Mouse (Mus musculus) neural tube, embryonic 14.5 days (tissue): Measurements from ENCODE around the gene R3hdm1. TPM values are rescaled to one million over a fixed set of nuclear protein-coding genes. Genes with fewer than 3 reads are reported as not detected.

ENCODE experiments used
- ATAC-seq: fragments of 200-750 bp; cut with Nextera tagmentation; 2 replicates; pipeline ENCODE4 v1.8.0; 2017; ENCODE audit warnings: low read depth, mild to moderate bottlenecking, moderate TSS enrichment, moderate library complexity
- H3K27ac ChIP-seq: fragments of 300-500 bp; sonication (generic); 2 replicates; pipeline ENCODE4 v1.5.1; 2014; ENCODE audit warnings: low read depth, mild to moderate bottlenecking, control low read depth, low read length, moderate library complexity, mixed read lengths
- H3K27me3 ChIP-seq: fragments of 300-500 bp; sonication (generic); 2 replicates; pipeline ENCODE4 v1.6.1; 2014; ENCODE audit warnings: low read length; ENCODE audit not compliant: control insufficient read depth, insufficient read depth
- H3K36me3 ChIP-seq: fragments of 300-500 bp; sonication (generic); 2 replicates; pipeline ENCODE4 v1.6.1; 2014; ENCODE audit warnings: low read length, mixed read lengths; ENCODE audit not compliant: control insufficient read depth, insufficient read depth
- H3K4me1 ChIP-seq: fragments of 300-500 bp; sonication (generic); 2 replicates; pipeline ENCODE4 v1.6.1; 2014; ENCODE audit warnings: low read length; ENCODE audit not compliant: control insufficient read depth, insufficient read depth
- H3K4me2 ChIP-seq: fragments of 300-500 bp; sonication (generic); 2 replicates; pipeline ENCODE4 v1.6.1; 2014; ENCODE audit warnings: mild to moderate bottlenecking, low read depth, low read length, control low read depth
- H3K4me3 ChIP-seq: fragments of 300-500 bp; sonication (generic); 2 replicates; pipeline ENCODE4 v1.5.1; 2014; ENCODE audit warnings: low read depth, low read length, control low read depth, mixed read lengths
- H3K9ac ChIP-seq: fragments of 300-500 bp; sonication (generic); replicated peaks from 2 replicates; pipeline ENCODE4 v1.6.1; 2014; ENCODE audit warnings: low read depth, mild to moderate bottlenecking, control low read depth, low read length, mixed read lengths
- H3K9me3 ChIP-seq: fragments of 300-500 bp; sonication (generic); 2 replicates; pipeline ENCODE4 v1.6.1; 2016; ENCODE audit warnings: low read length; ENCODE audit not compliant: control insufficient read depth
- WGBS: fragments of 180-500 bp; shearing (Covaris S2); extraction: QIAGEN DNeasy Blood & Tissue Kit; methylation state at CpG from one replicate; pipeline ENCODE4 v1.1.7; 2014; 5-methylcytosine and 5-hydroxymethylcytosine counted together
- polyA plus RNA-seq: library from polyadenylated mRNA; unstranded; fragments of >200 nt; fragmentation: Nextera tagmentation; extraction: Ambion mirVana; gene quantifications from 2 replicates; pipeline ENCODE4 v1.2.1, GENCODE M21; 2014

The R3hdm1 gene
- polyA plus RNA-seq, 1 experiment from 2014 or later: 111 TPM

- no peak for ATAC-seq
- Histone ChIP-seq H3K4me3 (no peak overlapping the region), H3K36me3 (peaks cover 24% of the 10 kb centered on the region), H3K4me2 (no peak overlapping the region), H3K27ac (no peak overlapping the region), H3K27me3 (no peaks in the 10 kb centered on the region), H3K9ac (no peak overlapping the region), H3K9me3 (no peaks in the 10 kb centered on the region), H3K4me1 (no peaks in the 10 kb centered on the region)
- 80% methylated on average over 7 of the region's 7 CpGs for WGBS
Measured at GRCm38 (mm10) chr1:128192369-128192768, 89.3 kb downstream of the R3hdm1 start.

- Histone ChIP-seq H3K9me3 (no peaks in the 10 kb centered on the region), H3K36me3 (peaks cover 15% of the 10 kb centered on the region), H3K27ac (no peak overlapping the region), H3K27me3 (no peaks in the 10 kb centered on the region), H3K4me2 (no peak overlapping the region), H3K4me1 (no peaks in the 10 kb centered on the region), H3K9ac (no peak overlapping the region), H3K4me3 (no peak overlapping the region)
- WGBS: 86% methylated on average over 2 of the region's 2 CpGs
- no peak for ATAC-seq
Measured at GRCm38 (mm10) chr1:128194011-128194410, 90.9 kb downstream of the R3hdm1 start.

- ATAC-seq: no peak
- Histone ChIP-seq H3K4me1 (no peaks in the 10 kb centered on the region), H3K4me3 (no peak overlapping the region), H3K27me3 (no peaks in the 10 kb centered on the region), H3K9me3 (no peaks in the 10 kb centered on the region), H3K27ac (no peak overlapping the region), H3K36me3 (peaks cover 15% of the 10 kb centered on the region; the same call in 1 of the 2 replicates), H3K4me2 (no peak overlapping the region), H3K9ac (no peak overlapping the region)
- 96% methylated on average over 1 of the region's 1 CpGs for WGBS
Measured at GRCm38 (mm10) chr1:128197353-128197752, 94.3 kb downstream of the R3hdm1 start.

GRCm38 (mm10) chr1:128213261-128213660, 110.2 kb downstream of the R3hdm1 start:
- Histone ChIP-seq H3K36me3 (peaks cover 26% of the 10 kb centered on the region), H3K4me3 (no peak overlapping the region), H3K4me1 (no peaks in the 10 kb centered on the region), H3K9ac (no peak overlapping the region), H3K27me3 (no peaks in the 10 kb centered on the region), H3K27ac (no peak overlapping the region), H3K9me3 (no peaks in the 10 kb centered on the region), H3K4me2 (no peak overlapping the region)
- WGBS: 78% methylated on average over 5 of the region's 5 CpGs
- no peak for ATAC-seq

- Histone ChIP-seq H3K4me2 (no peak overlapping the region), H3K9ac (no peak overlapping the region), H3K9me3 (no peaks in the 10 kb centered on the region), H3K27ac (no peak overlapping the region), H3K27me3 (no peaks in the 10 kb centered on the region), H3K36me3 (peaks cover 18% of the 10 kb centered on the region), H3K4me3 (no peak overlapping the region), H3K4me1 (no peaks in the 10 kb centered on the region)
- ATAC-seq: no peak
- WGBS: 95% methylated on average over 2 of the region's 2 CpGs
Measured at GRCm38 (mm10) chr1:128221886-128222285, 118.8 kb downstream of the R3hdm1 start.

- no peaks in the 10 kb centered on the region for H3K4me1 ChIP-seq
- H3K27me3 ChIP-seq: no peaks in the 10 kb centered on the region
- H3K9me3 ChIP-seq: no peaks in the 10 kb centered on the region
- no peak for ATAC-seq
- H3K36me3 ChIP-seq: peaks cover 18% of the 10 kb centered on the region
- H3K9ac ChIP-seq: no peak overlapping the region
- H3K27ac ChIP-seq: no peak overlapping the region
- H3K4me2 ChIP-seq: no peak overlapping the region
- 86% methylated on average over 1 of the region's 1 CpGs for WGBS
- no peak overlapping the region for H3K4me3 ChIP-seq
Measured at GRCm38 (mm10) chr1:128223304-128223703, 120.2 kb downstream of the R3hdm1 start.

DNA sequence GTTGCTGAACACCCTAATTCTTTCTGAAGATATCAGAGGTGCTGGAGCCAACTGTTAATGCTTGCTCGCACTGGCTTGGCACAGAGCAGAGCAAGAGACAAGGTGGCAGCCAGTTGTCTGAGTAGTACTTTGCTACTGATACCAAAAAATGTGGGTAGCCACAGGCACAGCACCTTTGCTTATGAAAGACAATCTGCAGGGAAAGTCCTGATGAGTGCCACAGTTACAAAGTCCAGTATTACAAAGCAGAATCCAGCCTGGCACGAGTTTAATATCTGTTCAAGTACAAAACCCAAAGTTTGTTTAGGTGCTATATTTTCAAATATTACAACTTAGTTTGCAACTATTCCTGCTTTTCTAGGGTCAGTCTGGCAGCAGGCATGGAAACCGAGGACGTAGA, 132.1 kb downstream of the R3hdm1 start:
- ATAC-seq: no peak
- H3K4me1 ChIP-seq: no peaks in the 10 kb centered on the region
- no peaks in the 10 kb centered on the region for H3K27me3 ChIP-seq
- 98% methylated on average over 4 of the region's 4 CpGs for WGBS
- no peak overlapping the region for H3K9ac ChIP-seq
- H3K9me3 ChIP-seq: no peaks in the 10 kb centered on the region
- H3K4me2 ChIP-seq: no peak overlapping the region
- peaks cover 39% of the 10 kb centered on the region for H3K36me3 ChIP-seq
- no peak overlapping the region for H3K27ac ChIP-seq
- no peak overlapping the region for H3K4me3 ChIP-seq

DNA sequence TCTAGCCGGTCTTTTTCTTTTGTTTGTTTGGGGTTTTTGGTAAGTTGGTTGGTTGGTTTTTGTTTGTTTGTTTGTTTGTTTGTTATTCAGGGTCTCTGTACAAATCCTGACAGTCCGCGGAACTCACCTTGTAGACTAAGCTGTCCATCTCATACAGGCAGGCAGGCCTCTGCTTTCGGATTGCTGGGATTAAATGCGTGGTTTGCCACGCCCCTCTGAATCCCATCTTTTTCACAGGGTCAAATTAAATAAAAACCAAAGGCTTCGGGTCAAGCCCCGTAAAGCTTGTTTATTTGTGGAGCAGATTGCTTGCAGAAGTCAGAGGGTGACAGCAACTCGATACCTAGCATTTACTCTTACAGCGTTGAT, 140.5 kb downstream of the R3hdm1 start, which contains the start of gene Ubxn4:
TSS of gene Ubxn4 (plus strand) at position 338 of the 369 bp plus-strand sequence.
- H3K4me1 ChIP-seq: peaks cover 9% of the 10 kb centered on the region; the same call in 1 of the 2 replicates
- H3K9me3 ChIP-seq: no peaks in the 10 kb centered on the region
- peak within 1 kb of the TSS; percentile 93 for H3K4me2 ChIP-seq
- peak within 1 kb of the TSS; percentile 71 for H3K4me3 ChIP-seq
- WGBS: 14% methylated on average over 10 of the region's 10 CpGs
- H3K9ac ChIP-seq: peak within 1 kb of the TSS; percentile 82
- no peaks in the 10 kb centered on the region for H3K27me3 ChIP-seq
- H3K36me3 ChIP-seq: no peaks in the 10 kb centered on the region
- peak; percentile 57 for ATAC-seq
- H3K27ac ChIP-seq: peak within 1 kb of the TSS; percentile 91

DNA sequence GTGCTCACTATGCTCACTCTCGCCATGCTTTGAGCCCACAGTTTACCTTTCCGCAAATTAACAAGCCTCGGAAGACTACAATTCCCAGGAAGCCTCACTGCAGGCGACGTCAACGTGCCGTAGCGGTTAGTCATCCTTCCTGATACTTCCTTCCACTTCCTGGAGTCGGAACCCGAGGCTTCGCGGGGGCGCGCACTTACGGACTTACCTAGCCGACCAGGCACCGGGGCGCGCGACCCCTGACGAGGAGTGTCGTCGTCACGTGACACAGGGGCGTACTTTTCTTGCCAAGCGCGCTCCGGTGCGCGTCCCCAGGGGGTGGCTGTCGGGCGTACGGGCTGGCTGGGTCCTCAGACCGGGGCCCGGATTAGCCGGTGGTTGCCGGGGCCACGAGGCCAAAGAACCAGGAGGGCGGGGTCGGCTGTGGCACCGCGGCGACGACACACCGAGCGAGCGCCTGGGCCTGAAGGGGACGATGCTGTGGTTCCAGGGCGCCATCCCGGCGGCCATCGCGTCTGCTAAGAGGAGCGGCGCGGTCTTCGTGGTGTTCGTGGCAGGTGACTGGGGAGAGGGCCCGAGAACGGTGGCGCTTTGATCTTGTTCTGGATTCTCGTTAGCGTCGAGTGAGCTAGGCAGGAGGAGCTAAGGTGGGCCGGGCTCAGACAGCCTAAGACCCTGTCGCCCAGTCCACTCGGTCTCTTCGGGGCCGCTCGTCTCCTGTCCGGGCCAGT, 141.1 kb downstream of the R3hdm1 start:
- under 1% methylated on average over 71 of the region's 71 CpGs for WGBS
- no peaks in the 10 kb centered on the region for H3K27me3 ChIP-seq
- H3K4me3 ChIP-seq: peak overlapping the region; percentile 71
- no peaks in the 10 kb centered on the region for H3K9me3 ChIP-seq
- peak overlapping the region; percentile 82 for H3K9ac ChIP-seq
- H3K4me1 ChIP-seq: peaks cover 9% of the 10 kb centered on the region; the same call in 1 of the 2 replicates
- H3K4me2 ChIP-seq: peak overlapping the region; percentile 93
- H3K36me3 ChIP-seq: no peaks in the 10 kb centered on the region
- ATAC-seq: peak; percentile 96
- H3K27ac ChIP-seq: peak overlapping the region; percentile 91
